Mouse (Mus musculus) adrenal gland, postnatal 14 days (tissue): ENCODE data around the gene Opcml. TPM values are rescaled to one million over a fixed set of nuclear protein-coding genes. Genes with fewer than 3 reads are reported as not detected.

Source experiments
- DNase-seq: peaks from one replicate; pipeline ENCODE4 v3.0.0; 2021; ENCODE audit warnings: mixed read lengths
- total RNA-seq: library from RNA; stranded (reverse); gene quantifications from 2 replicates; pipeline ENCODE4 v1.2.3, GENCODE M21; 2021

Gene Opcml
- total RNA-seq, 1 experiment from 2014 or later, result 1.4 TPM

DNA sequence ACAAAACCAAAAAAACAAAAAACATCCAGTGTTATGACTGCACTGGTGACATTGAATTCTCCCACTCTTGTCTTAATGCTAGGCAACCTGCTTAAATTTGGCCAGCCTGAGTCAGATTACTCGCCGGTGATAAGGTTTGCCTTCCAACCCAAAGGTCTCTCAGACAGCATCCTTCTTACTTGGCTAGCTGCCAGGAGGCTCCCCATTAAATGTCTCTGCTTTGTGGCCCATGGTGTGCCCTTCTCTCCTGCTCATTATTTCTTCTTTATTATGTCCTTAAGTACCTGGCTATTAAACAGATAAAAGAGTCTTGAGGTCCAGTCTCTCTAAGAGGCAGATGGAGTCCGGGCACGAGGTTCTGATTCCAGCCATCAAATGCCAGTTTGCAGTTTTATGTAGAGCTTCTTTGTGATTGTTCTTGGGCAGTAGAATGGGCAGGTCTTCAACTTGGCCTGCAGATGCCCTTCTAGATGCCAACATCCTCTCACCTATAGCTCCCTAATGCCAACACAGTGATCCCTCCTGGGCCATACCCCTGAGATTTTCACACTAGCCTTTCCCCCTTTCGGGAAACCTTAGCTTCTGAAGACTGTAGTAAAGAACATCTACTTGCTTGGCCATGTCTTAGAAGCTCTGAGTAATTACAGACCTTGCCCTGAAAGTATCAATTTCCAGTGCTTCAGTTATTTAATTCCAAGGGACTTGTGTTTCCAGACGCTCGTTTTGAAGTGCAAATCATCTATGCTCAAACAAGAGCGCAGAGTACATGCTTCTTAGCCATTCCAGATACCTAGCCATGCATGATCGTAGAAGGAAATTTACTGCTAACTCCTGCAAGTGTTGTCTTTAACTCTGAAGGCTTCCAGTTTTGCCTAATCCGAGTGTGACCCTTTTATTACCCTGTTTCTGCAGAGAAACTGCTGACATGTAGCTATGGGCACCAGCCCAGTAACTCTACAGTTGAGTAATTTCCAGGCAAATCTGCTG, 986.2 kb downstream of the Opcml start:
- no peak for DNase-seq

DNA sequence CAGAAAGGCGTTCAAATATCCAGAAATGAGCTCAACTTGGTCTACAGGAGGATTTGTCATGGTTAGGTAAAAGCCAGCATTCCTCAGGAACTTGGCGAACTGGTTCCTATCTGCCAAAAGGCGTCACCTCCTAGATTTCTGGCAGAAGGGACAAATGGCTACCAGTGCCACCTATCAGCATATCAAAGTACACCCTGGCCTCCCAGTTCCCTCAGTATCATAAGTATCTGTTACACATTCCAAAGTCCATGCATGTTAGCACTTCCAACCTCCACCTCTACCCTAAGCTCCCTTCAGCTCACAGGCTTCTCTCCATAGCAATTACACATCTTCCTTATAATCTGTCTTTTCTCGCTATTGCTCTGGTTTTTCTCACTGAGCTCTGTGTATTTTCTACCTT, 993.3 kb downstream of the Opcml start:
- DNase-seq, result no peak

DNA sequence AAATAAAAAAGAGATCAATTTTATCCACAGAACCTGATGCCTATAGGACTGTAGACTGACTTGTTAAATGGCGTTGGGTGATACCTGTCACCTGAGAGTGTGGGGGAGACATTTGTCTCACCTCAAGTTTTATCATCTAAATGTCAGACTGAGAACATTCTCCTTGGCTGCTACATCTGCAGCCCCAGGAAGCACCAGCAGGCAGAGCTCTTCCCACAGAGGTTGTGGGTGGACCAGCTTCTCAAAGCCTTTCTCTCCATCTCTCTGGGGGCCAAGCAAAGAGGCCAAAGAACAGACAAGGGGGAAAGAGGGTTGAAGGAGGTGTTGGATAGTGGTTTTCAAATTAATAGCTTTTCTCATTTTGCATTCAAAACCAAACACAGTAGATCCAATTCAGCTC, 998.9 kb downstream of the Opcml start:
- no peak for DNase-seq

DNA sequence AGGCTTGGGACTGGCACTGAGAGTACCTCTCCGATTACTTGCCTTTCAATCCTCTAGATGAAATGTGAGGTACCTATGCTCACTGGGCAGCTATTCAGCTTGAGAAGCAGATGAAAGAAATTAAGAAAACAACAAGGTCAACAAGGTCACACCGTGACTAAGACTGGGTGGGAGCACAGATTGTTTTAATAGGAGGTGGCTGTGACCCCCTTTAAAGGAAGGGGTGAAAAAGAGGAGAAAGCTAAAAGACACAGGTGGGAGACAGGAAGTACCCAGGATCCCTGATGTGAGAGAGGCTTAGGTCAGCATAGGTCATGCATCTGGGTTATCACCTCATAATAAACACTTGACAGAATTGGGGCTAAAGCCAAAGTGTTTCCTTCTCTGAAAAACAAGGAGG, 1009.5 kb downstream of the Opcml start:
- DNase-seq, result no peak

DNA sequence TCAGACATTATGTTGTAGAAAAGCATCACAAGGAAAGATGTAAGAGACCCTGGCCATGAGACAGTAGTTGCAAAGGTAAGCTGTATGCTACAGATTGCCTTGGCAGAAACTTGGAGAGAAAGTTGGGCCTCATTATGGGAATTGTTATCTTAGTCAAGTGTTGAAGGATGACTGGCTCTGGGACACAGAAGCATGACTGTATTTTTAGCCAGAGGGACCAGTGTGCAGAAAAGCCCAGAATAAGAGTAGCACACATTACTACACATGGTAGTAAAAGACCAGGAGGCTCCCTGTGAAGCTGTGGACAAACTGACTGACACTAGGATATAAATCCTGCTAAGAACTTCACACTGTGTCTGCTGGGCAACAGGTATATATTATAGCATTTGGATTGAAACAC, 1016.1 kb downstream of the Opcml start:
- DNase-seq, result no peak

DNA sequence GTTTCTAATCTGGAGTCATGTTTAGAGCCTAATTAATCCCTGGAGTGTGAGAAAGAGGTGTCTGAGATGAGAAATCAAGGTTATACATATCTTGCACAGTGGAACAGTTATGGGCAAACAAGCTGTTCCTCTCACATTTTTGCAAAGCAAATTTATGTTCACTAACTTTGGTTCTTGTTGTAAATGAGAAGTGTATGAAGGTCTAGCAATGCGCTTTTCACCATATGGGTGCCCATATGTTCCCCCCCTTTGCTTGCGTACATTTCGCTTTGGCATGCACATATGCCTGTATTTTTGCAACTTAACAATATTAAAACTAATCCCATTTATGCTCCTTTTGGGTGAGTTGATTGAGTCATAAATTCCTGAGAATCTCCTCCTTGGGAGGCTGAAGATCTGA, 1031.5 kb downstream of the Opcml start:
- no peak for DNase-seq

DNA sequence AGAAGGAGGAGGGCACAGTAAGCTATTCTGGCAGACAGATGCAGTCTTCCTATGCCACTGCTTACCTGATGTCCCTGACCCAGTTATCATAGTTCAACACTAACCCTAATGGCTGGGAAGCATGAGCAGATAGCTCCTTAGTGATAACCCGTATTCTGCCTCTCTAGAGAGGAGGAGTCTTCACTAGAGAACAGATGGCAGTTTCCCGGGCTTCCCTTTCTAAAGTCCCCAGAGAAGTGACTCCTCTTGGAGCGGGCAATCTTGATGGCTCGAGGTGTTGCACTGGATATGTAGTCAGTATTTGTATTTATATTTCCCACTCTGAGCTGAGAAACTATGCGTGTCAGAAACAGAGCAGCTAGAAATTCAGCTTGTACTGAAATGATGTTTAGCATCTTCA, 1031.9 kb downstream of the Opcml start:
- DNase-seq, result no peak

DNA sequence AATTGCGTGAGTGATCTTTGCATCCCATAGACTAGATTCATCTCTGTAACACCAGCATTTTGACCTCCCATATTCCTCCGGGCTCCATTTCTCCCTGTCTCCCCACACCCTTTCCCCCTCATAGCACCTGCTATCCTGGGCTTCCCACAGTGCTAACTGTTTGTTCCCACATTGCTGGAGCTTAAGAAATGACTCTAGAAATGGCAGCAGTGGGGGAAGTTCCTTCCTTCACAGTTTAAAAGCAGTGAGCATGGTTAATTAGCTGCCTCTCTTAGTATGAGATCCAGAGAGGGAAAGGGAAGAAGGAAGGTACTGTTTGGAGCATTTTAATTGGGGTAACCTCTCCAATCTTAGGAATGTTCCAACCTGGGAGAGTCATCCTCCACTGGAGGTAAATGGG, 1035.2 kb downstream of the Opcml start:
- no peak for DNase-seq

DNA sequence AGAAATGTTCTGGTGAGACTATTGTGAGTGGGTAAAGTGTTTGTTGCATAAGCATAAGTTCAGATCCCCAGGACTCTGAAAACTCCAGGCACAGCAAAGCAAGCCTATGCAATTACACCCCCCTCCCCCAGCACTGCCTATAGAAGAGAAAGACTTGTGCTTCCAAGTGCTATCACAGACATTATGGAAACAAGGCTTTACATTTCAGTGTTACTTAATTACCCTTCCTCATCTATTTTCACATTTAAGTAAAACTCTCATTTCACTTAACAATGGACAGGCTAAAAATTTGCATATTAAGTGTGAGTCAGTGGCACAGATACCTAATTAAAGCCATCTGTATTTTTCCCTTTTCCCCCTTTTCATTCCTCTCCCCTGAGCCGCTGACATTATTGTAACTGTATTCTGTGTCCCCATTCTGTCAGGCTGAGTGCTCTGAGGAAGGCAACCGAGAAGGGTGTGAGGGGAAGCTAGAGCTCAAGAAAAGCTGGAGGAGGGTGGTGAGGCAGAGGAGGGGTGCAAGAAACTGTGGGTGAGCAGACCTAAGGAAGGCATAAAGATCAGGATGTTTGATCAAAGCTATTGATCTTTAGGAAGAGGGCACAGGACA, 1055.5 kb downstream of the Opcml start:
- DNase-seq, result no peak

DNA sequence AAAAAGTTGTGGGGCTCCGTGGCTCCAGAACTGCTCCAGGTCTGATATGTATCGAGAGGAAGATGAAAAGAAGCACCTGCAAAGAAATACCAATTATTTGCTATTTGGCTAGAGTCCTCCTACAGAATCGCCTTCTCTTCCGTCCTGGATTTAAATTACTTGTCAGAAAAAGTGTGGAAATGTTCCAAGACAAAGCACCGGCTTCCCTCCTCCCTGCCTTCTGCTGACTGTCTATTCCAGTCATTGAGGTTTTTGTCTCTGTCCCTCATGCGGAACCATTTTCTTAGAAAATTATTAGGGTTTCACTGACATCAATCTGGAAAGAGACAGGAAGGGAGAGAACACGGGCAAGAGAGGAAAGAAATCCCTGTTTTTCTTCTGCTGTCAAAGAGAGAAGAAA, 1065.3 kb downstream of the Opcml start:
- no peak for DNase-seq

DNA sequence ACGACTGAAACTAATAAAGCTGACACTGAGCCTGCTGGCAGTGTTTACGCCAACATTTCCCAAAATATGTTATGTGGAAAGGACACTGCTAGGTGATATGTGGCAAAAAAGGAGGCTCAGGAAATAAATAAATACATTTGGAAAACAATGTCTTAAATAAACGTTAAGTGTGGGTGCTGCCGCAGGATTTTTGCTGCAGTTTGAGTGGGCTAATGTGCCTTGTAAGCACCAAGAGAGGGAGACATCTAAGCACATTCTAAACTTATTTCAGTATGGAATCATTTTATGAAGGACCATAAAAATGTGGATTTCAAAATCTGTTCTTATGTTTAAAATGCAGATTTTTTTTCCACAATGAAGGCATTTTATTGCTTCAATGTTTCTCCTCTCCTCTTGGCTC, 1071.4 kb downstream of the Opcml start:
- DNase-seq, result no peak

DNA sequence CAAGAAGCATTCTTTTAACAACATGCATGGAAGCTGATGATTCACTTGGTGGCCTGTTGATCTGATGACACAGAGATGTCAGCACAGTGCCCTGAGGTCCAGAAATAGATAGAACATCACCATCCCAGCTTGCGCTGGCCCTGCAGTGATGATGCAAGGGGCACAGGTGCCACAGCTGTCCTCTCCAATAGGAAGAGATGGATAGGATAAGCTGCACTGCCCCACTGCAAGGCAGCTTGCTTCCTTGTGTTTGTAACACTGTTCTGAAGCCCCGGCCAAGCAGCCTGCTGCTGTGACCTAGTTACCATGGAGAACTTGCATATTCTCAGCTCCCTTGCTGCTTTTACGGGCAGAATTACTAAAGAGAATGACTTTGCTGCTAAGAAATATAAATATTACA, 1076.7 kb downstream of the Opcml start:
- DNase-seq, result no peak

DNA sequence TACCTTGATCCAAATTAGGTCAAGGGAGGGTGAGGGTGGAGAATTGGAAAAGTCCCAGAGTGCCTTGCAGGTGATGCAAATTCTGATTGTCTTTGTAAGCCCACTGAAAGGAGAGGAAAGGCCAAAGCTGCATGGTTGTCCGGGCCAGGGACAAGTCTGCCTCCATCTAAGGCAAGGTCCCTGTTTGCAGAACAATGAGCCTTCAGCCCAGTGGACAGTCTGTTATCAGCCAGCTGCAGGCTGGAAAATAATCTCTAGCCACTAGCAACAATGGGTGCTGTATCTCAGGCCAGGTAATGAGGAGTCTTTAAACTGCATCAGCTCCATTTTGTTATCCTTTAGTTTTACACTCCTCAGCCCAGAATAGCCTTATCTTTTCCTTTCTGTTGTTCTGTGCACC, 1079.9 kb downstream of the Opcml start:
- DNase-seq, result no peak

DNA sequence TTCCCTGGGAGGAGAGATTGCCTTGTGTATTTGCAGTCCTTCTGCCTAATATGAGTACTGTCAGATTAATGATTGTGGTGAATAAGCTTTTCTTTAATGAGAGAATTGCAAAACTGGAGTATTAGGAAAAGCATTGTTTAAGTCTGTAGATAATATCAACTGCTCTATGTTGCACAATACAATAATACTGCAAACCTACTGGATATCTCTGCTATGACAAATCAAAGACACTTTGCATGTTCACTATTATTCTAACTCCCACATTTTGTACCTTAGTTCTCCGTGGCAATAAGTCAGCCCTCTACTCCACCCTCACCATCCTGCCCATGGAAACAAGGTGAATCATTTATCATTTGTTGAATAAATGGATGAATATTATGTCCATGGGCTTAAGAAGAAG, 1092.0 kb downstream of the Opcml start:
- DNase-seq, result no peak

DNA sequence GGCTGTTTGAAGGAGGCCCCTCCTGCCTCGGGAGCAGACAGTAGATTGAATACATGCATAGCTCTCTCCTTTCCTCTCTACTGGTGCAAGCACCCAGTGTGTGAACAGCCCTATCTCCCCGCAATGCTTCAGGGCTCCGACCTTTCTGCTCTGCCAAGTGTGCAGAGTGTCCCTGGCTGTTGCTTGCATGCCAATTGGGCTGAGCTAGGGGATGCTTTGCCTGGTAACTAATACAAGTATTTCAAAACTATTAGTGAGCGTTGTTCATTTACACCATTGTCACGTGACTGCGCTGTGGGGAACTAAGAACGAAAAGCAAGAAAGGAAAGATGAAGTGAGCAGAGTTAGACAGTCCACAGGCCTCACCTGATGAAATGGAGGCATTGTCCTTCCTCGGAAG, 1101.0 kb downstream of the Opcml start:
- peak; percentile 54 for DNase-seq

DNA sequence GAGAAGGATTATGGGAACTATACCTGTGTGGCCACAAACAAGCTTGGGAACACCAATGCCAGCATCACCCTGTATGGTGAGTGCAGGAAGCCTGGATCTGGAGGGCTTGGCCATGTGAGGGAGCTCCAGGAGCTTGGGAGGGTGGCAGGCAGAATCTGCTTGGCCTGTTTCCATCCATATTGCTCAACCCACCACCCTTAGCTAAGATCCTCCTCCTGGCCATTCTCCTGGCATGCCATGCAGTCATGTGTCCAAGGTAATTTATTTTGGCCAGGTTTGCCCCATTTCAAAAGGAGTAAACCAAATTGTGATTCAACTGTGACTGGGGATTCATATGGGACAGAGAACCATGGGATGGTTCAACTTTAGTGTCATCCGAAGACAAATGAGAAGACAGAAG, 1112.7 kb downstream of the Opcml start:
- peak; percentile 47 for DNase-seq

DNA sequence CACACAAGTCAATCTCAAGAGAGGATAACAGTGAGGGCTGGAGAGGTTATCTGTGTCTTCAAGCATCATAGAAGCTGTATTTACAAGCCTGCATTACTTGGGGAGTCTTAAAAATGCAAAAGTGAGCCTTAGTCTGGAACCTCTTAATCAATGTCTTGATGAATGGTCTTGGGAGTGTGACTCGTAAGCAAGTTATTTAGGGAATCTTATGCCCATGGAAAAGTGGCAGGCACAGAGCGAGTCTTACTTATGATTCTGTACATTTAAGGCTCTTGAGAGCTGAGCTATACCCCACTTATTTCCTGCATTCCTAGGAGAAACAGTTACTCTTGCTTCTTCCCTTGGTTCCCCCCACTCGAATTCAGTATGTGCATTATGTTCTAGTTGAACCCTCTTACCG, 1119.2 kb downstream of the Opcml start:
- no peak for DNase-seq

DNA sequence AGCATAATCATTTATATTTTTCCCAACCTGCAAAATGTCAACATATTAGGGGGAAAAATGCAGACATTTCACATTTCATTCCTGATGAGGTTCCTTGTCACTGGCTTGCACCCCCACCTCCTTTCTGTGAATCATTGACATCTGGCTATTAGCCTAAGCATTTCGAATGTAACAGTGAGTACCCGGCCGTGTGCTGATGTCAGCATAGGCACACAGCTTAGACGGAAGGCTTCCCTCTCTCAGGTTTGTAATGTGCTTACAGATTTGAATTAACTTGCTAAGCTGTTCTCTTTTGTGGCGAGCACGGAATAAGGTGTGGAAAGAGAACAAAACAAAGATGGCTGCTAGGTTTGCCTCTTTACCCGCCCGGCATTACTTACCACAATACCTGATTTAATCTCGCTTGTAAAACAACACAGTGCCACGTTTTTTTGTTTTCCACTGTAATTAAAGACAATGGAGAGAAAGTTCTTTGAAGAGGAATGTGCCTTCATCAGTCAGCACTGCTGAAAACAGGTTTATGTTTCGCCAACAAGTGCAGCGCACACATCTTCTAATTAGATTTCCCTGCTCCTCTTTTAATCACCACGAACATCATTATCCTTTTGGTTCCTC, 1121.1 kb downstream of the Opcml start:
- DNase-seq, result no peak

DNA sequence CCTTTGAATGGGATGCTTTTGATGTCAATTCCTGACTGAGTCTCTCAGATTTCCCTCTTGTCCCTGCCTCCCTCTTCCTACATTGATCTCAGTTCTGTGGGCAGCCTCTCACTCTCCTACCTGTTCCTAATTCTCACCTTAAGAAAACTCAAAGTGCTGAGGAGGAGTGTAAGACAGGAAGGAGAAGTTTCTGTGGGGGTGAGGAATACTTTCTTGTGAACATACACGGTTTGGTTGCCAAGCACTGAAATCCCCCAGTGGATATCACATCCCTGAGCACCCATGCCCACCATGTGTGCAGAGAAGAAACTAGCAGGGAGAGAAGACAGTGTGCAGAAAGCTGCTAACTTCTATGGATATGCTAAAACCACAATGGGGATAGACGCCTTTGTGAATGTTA, 1141.5 kb downstream of the Opcml start:
- no peak for DNase-seq

DNA sequence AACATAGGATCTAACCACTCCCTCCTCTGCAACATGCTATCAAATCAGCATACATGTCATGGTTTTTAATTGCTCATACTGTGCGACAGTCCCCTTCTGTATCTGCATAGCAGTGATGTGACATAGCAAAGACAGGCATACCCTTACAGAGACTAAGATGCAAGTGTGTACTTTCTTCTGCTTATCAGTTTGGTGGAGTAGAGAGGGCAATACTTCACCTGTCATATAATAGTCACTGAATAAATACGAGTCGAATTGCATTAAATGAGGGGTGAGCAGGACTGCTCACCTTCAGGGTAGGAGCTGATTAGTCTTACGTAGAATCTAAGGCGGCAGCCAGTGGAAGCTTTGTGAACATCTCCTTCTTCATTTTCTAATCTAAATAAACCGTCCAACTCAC, 1146.6 kb downstream of the Opcml start:
- no peak for DNase-seq

DNA sequence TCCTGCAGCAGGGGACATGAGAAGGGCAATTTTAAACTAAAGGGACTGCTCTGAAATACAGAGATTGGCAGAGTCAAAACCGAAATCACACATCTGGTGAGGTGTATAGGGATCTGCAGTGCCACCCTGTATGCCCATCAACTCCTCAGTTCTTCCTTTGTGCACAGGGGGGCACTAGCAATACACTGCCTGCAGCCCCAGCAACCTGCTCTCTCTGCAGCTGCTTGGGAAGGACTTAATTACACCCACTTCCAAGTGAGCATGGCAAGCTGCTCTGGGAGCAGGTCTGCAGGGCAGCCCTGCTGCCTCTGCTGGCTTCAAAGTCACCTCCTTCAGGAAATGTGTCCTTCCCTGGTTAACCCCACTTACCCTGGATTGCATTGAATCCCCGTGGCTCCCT, 1147.4 kb downstream of the Opcml start:
- DNase-seq, result no peak

DNA sequence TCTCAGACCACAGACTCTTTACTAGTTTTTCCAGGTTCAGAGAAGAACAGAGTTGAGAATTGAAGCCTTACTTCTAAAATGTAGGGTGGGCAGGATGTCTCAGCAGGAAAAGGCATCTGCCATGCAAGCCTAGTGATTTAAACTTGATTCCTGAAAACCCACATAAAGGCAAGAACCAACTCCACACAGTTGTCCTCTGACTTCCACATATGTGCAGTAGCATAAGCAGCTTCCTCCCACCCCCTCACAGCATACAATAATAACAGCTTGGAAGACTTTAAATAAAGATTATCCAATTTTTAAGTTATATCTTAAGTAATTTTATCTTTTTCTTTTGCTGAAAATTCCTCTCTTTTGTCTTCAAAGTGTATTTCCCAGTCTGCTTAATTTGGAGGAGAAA, 1150.3 kb downstream of the Opcml start:
- no peak for DNase-seq

DNA sequence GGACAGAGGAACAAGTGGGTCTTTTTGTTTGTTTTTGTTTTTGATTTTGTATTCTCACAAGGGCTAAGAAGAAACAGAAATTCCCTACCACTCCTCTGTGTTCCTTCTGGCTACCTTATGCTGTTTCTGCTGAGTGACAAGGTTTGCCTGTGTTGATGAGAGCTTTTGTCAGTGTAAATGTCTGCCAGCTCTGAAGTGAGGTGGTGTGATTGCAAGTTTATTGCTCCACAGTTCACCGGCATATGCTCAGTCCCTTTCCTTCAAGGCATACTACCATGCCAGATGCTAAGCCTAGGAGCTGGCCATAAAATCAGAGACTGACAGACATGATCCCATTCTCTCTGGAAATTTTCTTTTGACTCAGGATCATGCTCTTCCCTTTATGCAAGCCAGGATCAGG, 1178.9 kb downstream of the Opcml start:
- no peak for DNase-seq
